Mouse (Mus musculus): ENCODE results near the gene D630036H23Rik. TPM values are rescaled to one million over a fixed set of nuclear protein-coding genes. Genes with fewer than 3 reads are reported as not detected.
"Not testable (repeated sequence)": the region's sequence is repeated elsewhere in the genome, so short reads cannot be mapped to it uniquely, and the experiment has no call there.

Gene D630036H23Rik
- not detected for polyA plus RNA-seq (2017; shearing (Covaris generic))

GRCm38 (mm10) chr12:36381441-36382340 is at the start of gene D630036H23Rik, which contains the start of gene Ispd:
Gene D630036H23Rik (minus strand): TSS chr12:36382181.
Gene Ispd (plus strand): TSS chr12:36381450.
- peak; percentile 77 for ATAC-seq

- ATAC-seq, result no peak
Measured at GRCm38 (mm10) chr12:36426163-36427045, 44.4 kb upstream of the D630036H23Rik start.

GRCm38 (mm10) chr12:36425258-36425657 is 43.3 kb upstream of the D630036H23Rik start:
- no peak for ATAC-seq

- ATAC-seq, result no peak
Measured at GRCm38 (mm10) chr12:36423677-36424076, 41.7 kb upstream of the D630036H23Rik start.

- ATAC-seq, result no peak
Measured at GRCm38 (mm10) chr12:36395115-36395514, 13.1 kb upstream of the D630036H23Rik start.

- no peak for ATAC-seq
Measured at GRCm38 (mm10) chr12:36386991-36387390, 5.0 kb upstream of the D630036H23Rik start.

GRCm38 (mm10) chr12:36385386-36385785 is 3.4 kb upstream of the D630036H23Rik start:
- ATAC-seq, result no peak

- ATAC-seq, result no peak
Measured at GRCm38 (mm10) chr12:36380806-36381205, 1.2 kb downstream of the D630036H23Rik start.

GRCm38 (mm10) chr12:36380254-36380653 is 1.7 kb downstream of the D630036H23Rik start:
- no peak for ATAC-seq

- not testable (repeated sequence) for ATAC-seq
Measured at GRCm38 (mm10) chr12:36376391-36376790, 5.6 kb downstream of the D630036H23Rik start.

- peak; percentile 57 for ATAC-seq
Measured at GRCm38 (mm10) chr12:36373237-36373998, 8.6 kb downstream of the D630036H23Rik start.

GRCm38 (mm10) chr12:36364013-36364412 is 18.0 kb downstream of the D630036H23Rik start:
- no peak for ATAC-seq

- no peak for ATAC-seq
Measured at GRCm38 (mm10) chr12:36360693-36361092, 21.3 kb downstream of the D630036H23Rik start.

- ATAC-seq, result no peak
Measured at GRCm38 (mm10) chr12:36360064-36360463, 21.9 kb downstream of the D630036H23Rik start.

GRCm38 (mm10) chr12:36344131-36344530 is 37.9 kb downstream of the D630036H23Rik start:
- no peak for ATAC-seq

- no peak for ATAC-seq
Measured at GRCm38 (mm10) chr12:36333837-36334281, 48.1 kb downstream of the D630036H23Rik start.

- no peak for ATAC-seq
Measured at GRCm38 (mm10) chr12:36332676-36333075, 49.3 kb downstream of the D630036H23Rik start.

Other genes starting within 250 kb of the D630036H23Rik start
- 10 to 100 TPM; 47.9 to 53.4 TPM for gene Ankmy2, start 225.1 kb downstream of the D630036H23Rik start, polyA plus RNA-seq (2017; shearing (Covaris generic))
- gene Bzw2, start 224.1 kb downstream of the D630036H23Rik start, polyA plus RNA-seq (2017; shearing (Covaris generic)), result 100 to 1,000 TPM; 167 to 181 TPM
- not detected for gene Lrrc72, start 128.8 kb downstream of the D630036H23Rik start, polyA plus RNA-seq (2017; shearing (Covaris generic))
- gene Sostdc1, start 68.0 kb downstream of the D630036H23Rik start, polyA plus RNA-seq (2017; shearing (Covaris generic)), result 10 to 100 TPM in 1 of 2 experiments, 1 to 10 TPM in 1; 6.4 to 13.1 TPM
- gene Ispd, start 731 bp downstream of the D630036H23Rik start, polyA plus RNA-seq (2017; shearing (Covaris generic)), result 1 to 10 TPM; 1.8 to 2.7 TPM

All from CD4-positive, CD25-positive, alpha-beta regulatory T cell, adult 4 months (primary cell).